Mouse (Mus musculus): ENCODE measurements around the gene Sesn1. TPM values are rescaled to one million over a fixed set of nuclear protein-coding genes. Genes with fewer than 3 reads are reported as not detected.
"Not testable (repeated sequence)": the region's sequence is repeated elsewhere in the genome, so short reads cannot be mapped to it uniquely, and the experiment has no call there.

The Sesn1 gene
- polyA plus RNA-seq, 1 experiment = 26.3 TPM

DNA sequence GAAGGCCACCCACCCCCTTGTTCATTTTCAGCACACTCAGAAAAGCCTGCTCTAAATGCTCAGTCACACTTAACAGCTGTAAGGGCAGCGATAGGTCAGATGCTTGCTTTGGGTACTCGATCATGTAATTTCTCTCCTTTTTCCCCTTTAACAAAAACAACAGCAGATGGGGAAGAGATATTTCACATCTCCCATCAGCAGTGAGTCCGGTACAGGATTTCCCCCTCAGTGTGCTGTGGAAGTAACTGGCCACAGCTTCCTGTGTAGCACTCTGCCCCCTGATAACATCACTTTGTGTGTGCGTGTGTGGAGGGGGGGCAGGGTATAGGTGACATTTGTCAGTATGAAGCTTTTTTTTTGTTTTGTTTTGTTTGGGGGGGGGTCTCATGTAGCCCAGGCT lies 127.4 kb downstream of the Sesn1 start:
- no peaks in the 10 kb centered on the region; the same call in 1 of the 2 replicates for H3K4me1 ChIP-seq (ENCODE audit: control insufficient read depth, insufficient read depth, low read length)
- H3K4me3 ChIP-seq (replicated peaks; ENCODE audit: control insufficient read depth, low read depth, low read length) = no peak overlapping the region
- no peak overlapping the region for H3K27ac ChIP-seq (ENCODE audit: control insufficient read depth, insufficient read depth, low read depth, low read length, poor library complexity)
- WGBS = under 1% methylated on average over 4 of the region's 4 CpGs
- no peak for TF ChIP-seq POLR2A (IDR thresholded peaks at IDR 0.05; ENCODE audit: borderline replicate concordance, control insufficient read depth, low read depth, low read length)
- no peak for TF ChIP-seq CTCF (IDR thresholded peaks at IDR 0.05; ENCODE audit: control insufficient read depth, insufficient read depth, low read length)

GRCm38 (mm10) chr10:41939090-41939489 lies 129.4 kb downstream of the Sesn1 start:
- 87% methylated on average over 4 of the region's 4 CpGs for WGBS
- TF ChIP-seq POLR2A (IDR thresholded peaks at IDR 0.05; ENCODE audit: borderline replicate concordance, control insufficient read depth, low read depth, low read length) = no peak
- no peak for TF ChIP-seq CTCF (IDR thresholded peaks at IDR 0.05; ENCODE audit: control insufficient read depth, insufficient read depth, low read length)
- Histone ChIP-seq H3K27ac (ENCODE audit: control insufficient read depth, insufficient read depth, low read depth, low read length, poor library complexity) (no peak overlapping the region), H3K4me1 (ENCODE audit: control insufficient read depth, insufficient read depth, low read length) (no peaks in the 10 kb centered on the region; the same call in 1 of the 2 replicates), H3K4me3 (replicated peaks; ENCODE audit: control insufficient read depth, low read depth, low read length) (no peak overlapping the region)

DNA sequence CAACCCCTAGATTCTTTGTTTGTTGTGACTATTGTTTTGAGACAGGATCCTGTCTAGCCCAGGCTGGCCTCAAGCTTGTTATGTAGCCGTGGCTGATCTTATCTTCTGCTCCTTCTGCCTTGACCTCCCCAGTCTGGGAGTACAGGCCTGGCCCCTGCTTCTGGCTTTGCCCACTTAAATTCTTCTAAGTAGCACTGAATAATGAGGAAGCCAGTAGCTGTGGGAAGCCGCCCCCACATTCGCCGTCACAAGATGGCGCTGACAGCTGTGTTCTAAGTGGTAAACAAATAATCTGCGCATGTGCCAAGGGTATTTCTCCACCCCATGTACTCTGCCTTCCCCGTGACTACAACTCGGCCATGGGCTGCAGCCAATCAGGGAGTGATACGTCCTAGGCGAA lies 142.6 kb downstream of the Sesn1 start:
- 88% methylated on average over 10 of the region's 10 CpGs for WGBS
- H3K4me1 ChIP-seq (ENCODE audit: control insufficient read depth, insufficient read depth, low read length); H3K4me3 ChIP-seq (replicated peaks; ENCODE audit: control insufficient read depth, low read depth, low read length); H3K27ac ChIP-seq (ENCODE audit: control insufficient read depth, insufficient read depth, low read depth, low read length, poor library complexity): not testable (repeated sequence)

DNA sequence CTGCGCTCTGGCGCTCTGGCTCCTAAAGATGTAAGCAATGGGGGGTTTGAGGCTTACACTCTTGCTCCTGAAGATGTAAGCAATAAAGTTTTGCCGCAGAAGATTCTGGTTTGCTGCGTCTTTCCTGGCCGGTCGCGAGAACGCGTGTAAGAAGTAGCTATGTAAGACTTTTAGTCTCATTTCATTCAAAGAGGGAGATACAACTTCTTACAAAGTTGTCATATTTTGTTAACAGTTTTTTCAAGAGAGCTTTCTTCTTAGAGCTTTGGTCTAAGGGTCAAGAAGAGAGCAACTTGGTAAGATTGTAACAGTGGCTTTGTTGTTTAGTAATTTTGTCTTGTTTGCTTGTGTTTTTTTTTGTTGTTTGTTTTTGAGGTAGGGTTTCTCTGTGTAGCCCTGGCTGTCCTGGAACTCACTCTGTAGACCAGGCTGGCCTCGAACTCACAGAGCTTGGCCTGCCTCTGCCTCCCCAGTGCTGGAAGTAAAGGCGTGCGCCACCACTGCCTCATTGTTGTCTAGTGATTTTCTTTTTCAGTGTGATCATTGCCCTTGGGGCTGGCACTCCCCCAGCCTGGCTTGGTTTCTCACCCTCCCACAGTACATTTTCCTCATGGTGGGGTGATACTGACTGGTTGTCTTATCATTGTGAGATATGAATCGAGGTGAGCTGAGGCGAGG lies 143.3 kb downstream of the Sesn1 start:
- no peak overlapping the region for H3K27ac ChIP-seq (ENCODE audit: control insufficient read depth, insufficient read depth, low read depth, low read length, poor library complexity)
- WGBS = 89% methylated on average over 14 of the region's 14 CpGs
- H3K4me3 ChIP-seq (replicated peaks; ENCODE audit: control insufficient read depth, low read depth, low read length) = no peak overlapping the region
- TF ChIP-seq CTCF (IDR thresholded peaks at IDR 0.05; ENCODE audit: control insufficient read depth, insufficient read depth, low read length) (no peak), POLR2A (IDR thresholded peaks at IDR 0.05; ENCODE audit: borderline replicate concordance, control insufficient read depth, low read depth, low read length) (no peak)
- peaks cover 2% of the 10 kb centered on the region; the same call in 1 of the 2 replicates for H3K4me1 ChIP-seq (ENCODE audit: control insufficient read depth, insufficient read depth, low read length)

DNA sequence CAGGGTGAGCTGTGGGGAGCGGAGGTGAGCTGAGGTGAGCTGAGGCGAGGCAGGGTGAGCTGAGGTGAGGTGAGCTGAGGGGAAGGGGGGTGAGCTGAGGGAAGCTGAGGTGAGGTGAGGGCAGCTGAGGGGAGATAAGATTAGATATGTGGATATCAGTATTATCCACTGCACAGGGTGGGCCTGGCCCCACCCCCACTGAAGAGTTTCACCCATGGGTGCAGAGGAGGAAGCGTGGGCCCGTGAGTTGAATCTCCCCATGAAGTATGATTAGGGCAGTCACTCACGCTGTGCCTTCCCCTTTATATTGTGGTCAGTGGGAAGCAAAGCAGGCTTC lies 143.8 kb downstream of the Sesn1 start:
- no peak for TF ChIP-seq POLR2A (IDR thresholded peaks at IDR 0.05; ENCODE audit: borderline replicate concordance, control insufficient read depth, low read depth, low read length)
- no peak for TF ChIP-seq CTCF (IDR thresholded peaks at IDR 0.05; ENCODE audit: control insufficient read depth, insufficient read depth, low read length)
- 62% methylated on average over 5 of the region's 5 CpGs for WGBS
- no peak overlapping the region for H3K27ac ChIP-seq (ENCODE audit: control insufficient read depth, insufficient read depth, low read depth, low read length, poor library complexity)
- H3K4me3 ChIP-seq (replicated peaks; ENCODE audit: control insufficient read depth, low read depth, low read length) = no peak overlapping the region
- peaks cover 2% of the 10 kb centered on the region; the same call in 1 of the 2 replicates for H3K4me1 ChIP-seq (ENCODE audit: control insufficient read depth, insufficient read depth, low read length)

GRCm38 (mm10) chr10:41957421-41958225 lies 147.9 kb downstream of the Sesn1 start:
- Histone ChIP-seq H3K27ac (ENCODE audit: control insufficient read depth, insufficient read depth, low read depth, low read length, poor library complexity) (no peak overlapping the region), H3K4me3 (replicated peaks; ENCODE audit: control insufficient read depth, low read depth, low read length) (no peak overlapping the region), H3K4me1 (ENCODE audit: control insufficient read depth, insufficient read depth, low read length) (peaks cover 2% of the 10 kb centered on the region; the same call in 1 of the 2 replicates)
- TF ChIP-seq POLR2A (IDR thresholded peaks at IDR 0.05; ENCODE audit: borderline replicate concordance, control insufficient read depth, low read depth, low read length) = no peak
- TF ChIP-seq CTCF (IDR thresholded peaks at IDR 0.05; ENCODE audit: control insufficient read depth, insufficient read depth, low read length) = no peak
- WGBS = 55% methylated on average over 18 of the region's 18 CpGs

Other genes starting within 250 kb of the Sesn1 start
- gene Ccdc162, start 93.3 kb upstream of the Sesn1 start, polyA plus RNA-seq (2011; ENCODE audit: insufficient read depth, insufficient read length, low replicate concordance, missing spikeins) = 1.1 and 4.3 TPM in 2 replicates
- 13.6 and 20.2 TPM in 2 replicates for gene Cep57l1, start 64 bp upstream of the Sesn1 start, polyA plus RNA-seq (2011; ENCODE audit: insufficient read depth, insufficient read length, low replicate concordance, missing spikeins)
- 0.30 TPM in 1 of 2 replicates, not detected in the other for gene Armc2, start 208.5 kb downstream of the Sesn1 start, polyA plus RNA-seq (2011; ENCODE audit: insufficient read depth, insufficient read length, low replicate concordance, missing spikeins)